Mouse (Mus musculus) adrenal gland (tissue): ENCODE results near the gene Upb1.

Source experiments
- intact Hi-C: fragments of 180-260 bp; cut with DNase I; formaldehyde crosslinking; loops from one replicate; pipeline ENCODE4 v1.15.1; 2025

Gene Upb1

GRCm38 (mm10) chr10:75490731-75491130 is 89.8 kb downstream of the Upb1 start:
- intact Hi-C loops = loop anchor here (10.0 kb wide), 1 partner anchor 236 kb away; no protein-coding TSS in a partner anchor
